Mouse (Mus musculus) skeletal muscle tissue, adult 2 months (tissue): ENCODE results near the gene Stox1.
"Not testable (repeated sequence)": the region's sequence is repeated elsewhere in the genome, so short reads cannot be mapped to it uniquely, and the experiment has no call there.

Experiments
- DNase-seq: peaks from one replicate; pipeline ENCODE4 v3.0.0-alpha.2; 2012; ENCODE audit warnings: low read depth, low spot score

Stox1 gene

GRCm38 (mm10) chr10:62725771-62726687 is at the start of gene Stox1:
Gene Stox1, minus strand, starts transcription at chr10:62726128.
- DNase-seq = no peak

- DNase-seq = no peak
Observed at GRCm38 (mm10) chr10:62750781-62751180, 24.9 kb upstream of the Stox1 start.

GRCm38 (mm10) chr10:62739961-62740737 is 14.2 kb upstream of the Stox1 start:
- DNase-seq = peak; percentile 8

GRCm38 (mm10) chr10:62736965-62737688 is 11.2 kb upstream of the Stox1 start:
- DNase-seq = no peak

- DNase-seq = no peak
Observed at GRCm38 (mm10) chr10:62730826-62731225, 4.9 kb upstream of the Stox1 start.

GRCm38 (mm10) chr10:62724936-62725335 is 992 bp downstream of the Stox1 start:
- DNase-seq = no peak

GRCm38 (mm10) chr10:62722701-62723100 is 3.2 kb downstream of the Stox1 start:
- no peak for DNase-seq

GRCm38 (mm10) chr10:62720574-62720973 is 5.4 kb downstream of the Stox1 start:
- DNase-seq = not testable (repeated sequence)

- no peak for DNase-seq
Observed at GRCm38 (mm10) chr10:62713457-62713856, 12.5 kb downstream of the Stox1 start.

- DNase-seq = no peak
Observed at GRCm38 (mm10) chr10:62703579-62703978, 22.3 kb downstream of the Stox1 start.

- no peak for DNase-seq
Observed at GRCm38 (mm10) chr10:62702436-62702835, 23.5 kb downstream of the Stox1 start.

GRCm38 (mm10) chr10:62692771-62693170 is 33.2 kb downstream of the Stox1 start:
- DNase-seq = no peak

- no peak for DNase-seq
Observed at GRCm38 (mm10) chr10:62692244-62692643, 33.7 kb downstream of the Stox1 start.

GRCm38 (mm10) chr10:62687032-62687674 is 38.8 kb downstream of the Stox1 start:
- no peak for DNase-seq

GRCm38 (mm10) chr10:62683043-62683442 is 42.9 kb downstream of the Stox1 start:
- no peak for DNase-seq

- no peak for DNase-seq
Observed at GRCm38 (mm10) chr10:62679833-62680232, 46.1 kb downstream of the Stox1 start.

- DNase-seq = no peak
Observed at GRCm38 (mm10) chr10:62677329-62677728, 48.6 kb downstream of the Stox1 start.

- no peak for DNase-seq
Observed at GRCm38 (mm10) chr10:62676196-62676595, 49.7 kb downstream of the Stox1 start.

- DNase-seq = no peak
Observed at GRCm38 (mm10) chr10:62672359-62672758, 53.6 kb downstream of the Stox1 start.

- DNase-seq = no peak
Observed at GRCm38 (mm10) chr10:62669245-62669644, 56.7 kb downstream of the Stox1 start.

- no peak for DNase-seq
Observed at GRCm38 (mm10) chr10:62668463-62668862, 57.5 kb downstream of the Stox1 start.
